Mouse (Mus musculus) E14TG2a.4 (cell line): Measurements from ENCODE around the gene Ccdc88c.

Experiments
- CTCF ChIP-seq: conservative IDR thresholded peaks from 2 replicates; pipeline ENCODE4 v1.5.1; 2014; ENCODE audit warnings: low read length
- NANOG ChIP-seq: IDR thresholded peaks from 2 replicates; pipeline ENCODE4 v1.6.1; 2014; ENCODE audit warnings: borderline replicate concordance, low read length, mixed read lengths
- POU5F1 ChIP-seq: IDR thresholded peaks from 2 replicates; pipeline ENCODE4 v1.6.1; 2014; ENCODE audit warnings: low read length, borderline replicate concordance

DNA sequence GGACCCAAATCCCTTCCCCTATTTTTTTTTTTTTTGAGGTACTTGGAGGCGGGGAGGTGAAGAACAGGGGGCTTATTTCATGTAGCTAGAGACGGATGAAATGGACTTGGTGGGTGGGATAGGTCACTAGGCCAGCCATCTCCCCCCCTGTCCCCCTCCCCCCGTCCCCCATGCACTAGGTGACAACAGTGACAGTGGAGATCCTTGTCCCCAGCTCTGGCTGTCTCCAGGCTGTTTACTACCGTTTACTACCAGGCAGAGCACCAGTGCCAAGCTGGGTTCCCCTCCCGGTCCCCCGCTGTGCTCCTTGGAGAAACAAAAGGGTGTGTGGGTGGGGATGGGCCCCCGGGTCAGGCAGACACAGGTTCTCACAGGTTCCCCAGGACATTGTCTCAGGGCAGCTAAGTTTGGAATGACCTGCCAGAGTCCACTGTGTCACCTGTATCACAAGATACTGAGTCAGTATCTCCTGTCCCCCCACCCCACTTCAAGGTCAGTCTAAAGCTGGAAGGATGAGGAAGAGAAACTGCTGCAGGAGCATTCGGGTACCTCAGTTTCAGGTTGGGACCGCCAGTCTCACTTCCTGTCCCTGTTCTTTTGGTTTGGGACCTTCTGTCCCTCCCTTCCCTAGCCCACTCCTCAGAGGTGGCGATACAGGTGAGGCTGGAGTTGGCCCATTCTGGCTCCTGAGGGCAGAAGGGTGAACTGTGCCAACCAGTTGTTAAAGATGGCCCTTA lies 120.4 kb downstream of the Ccdc88c start:
- TF ChIP-seq CTCF (no peak), NANOG (no peak), POU5F1 (no peak)
